ENCODE assay signal across 8 mouse cellular contexts in the genomic region with DNA sequence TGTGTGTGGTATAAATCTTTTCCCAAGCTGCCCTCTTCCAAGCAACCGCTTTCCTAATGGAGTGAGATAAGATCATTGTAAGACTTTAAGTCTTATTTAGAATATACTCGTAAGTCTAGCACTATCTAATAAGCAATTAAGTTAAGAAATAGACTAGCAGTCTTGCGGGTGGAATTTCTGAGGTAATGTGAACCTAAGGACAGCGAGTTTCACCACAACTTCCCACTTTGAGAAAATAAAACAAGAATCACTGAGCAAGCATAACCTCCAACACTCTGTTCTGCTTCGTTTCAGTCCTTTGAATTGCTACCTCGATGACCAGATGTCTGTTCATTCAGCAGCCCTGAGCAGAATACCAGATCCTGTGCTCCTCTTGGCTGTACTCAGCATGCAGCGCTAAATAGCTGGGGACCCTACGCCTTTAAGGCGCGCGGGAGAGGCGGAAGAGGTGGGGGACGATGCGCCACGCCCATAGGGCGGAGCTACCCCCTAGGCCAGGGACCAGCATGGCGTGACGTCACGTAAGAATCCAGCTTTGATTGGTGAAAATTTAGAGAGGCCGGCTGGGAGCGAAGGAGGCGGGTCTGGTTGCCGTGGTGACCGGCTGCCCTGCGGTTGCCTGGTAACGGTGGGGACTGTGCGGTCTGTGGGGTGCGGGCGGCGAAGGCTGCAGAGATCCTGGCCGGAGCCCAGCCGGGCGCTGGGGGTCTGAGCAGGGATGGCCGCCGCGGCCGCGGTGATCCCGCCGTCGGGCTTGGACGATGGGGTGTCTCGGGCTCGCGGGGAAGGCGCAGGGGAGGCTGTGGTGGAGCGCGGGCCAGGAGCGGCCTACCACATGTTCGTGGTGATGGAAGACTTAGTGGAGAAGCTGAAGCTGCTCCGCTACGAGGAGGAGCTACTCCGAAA. TPM values are rescaled to one million over a fixed set of nuclear protein-coding genes. Genes with fewer than 3 reads are reported as not detected.
DNase-seq lines count a peak whose midpoint lies in the region; ATAC-seq and TF ChIP-seq lines count a peak whose summit lies in the region.

A gene (plus strand): TSS at position 614 of the 906 bp plus-strand sequence.

- no peak for TF ChIP-seq CTCF in heart, adult 2 months (IDR thresholded peaks at IDR 0.05)

- peak within 1 kb of the TSS; percentile 54; the same call in 1 of the 2 replicates for H3K27ac ChIP-seq in embryonic facial prominence, embryonic 14.5 days (replicated peaks; ENCODE audit: low read depth, low read length)
- peak within 1 kb of the TSS; percentile 42; the same call in 1 of the 2 replicates for H3K27ac ChIP-seq in heart, adult 2 months
- H3K27ac ChIP-seq in limb, embryonic 13.5 days = peak within 1 kb of the TSS; percentile 55; the same call in 1 of the 2 replicates
- H3K27ac ChIP-seq in midbrain, embryonic 16.5 days (ENCODE audit: low read length) = peak within 1 kb of the TSS; percentile 82

- peak within 1 kb of the TSS; percentile 63 for H3K4me2 ChIP-seq in embryonic facial prominence, embryonic 14.5 days (ENCODE audit: low read depth, low read length)
- peak within 1 kb of the TSS; percentile 80 for H3K4me2 ChIP-seq in limb, embryonic 13.5 days (replicated peaks)
- H3K4me2 ChIP-seq in midbrain, embryonic 16.5 days (ENCODE audit: low read length) = peak within 1 kb of the TSS; percentile 86

- H3K4me3 ChIP-seq in embryonic facial prominence, embryonic 14.5 days (ENCODE audit: low read depth, low read length) = peak within 1 kb of the TSS; percentile 74
- H3K4me3 ChIP-seq in heart, adult 2 months = peak within 1 kb of the TSS; percentile 74
- H3K4me3 ChIP-seq in limb, embryonic 13.5 days = peak within 1 kb of the TSS; percentile 80
- peak within 1 kb of the TSS; percentile 87 for H3K4me3 ChIP-seq in midbrain, embryonic 16.5 days (ENCODE audit: low read depth, low read length)

- H3K27me3 ChIP-seq in embryonic facial prominence, embryonic 14.5 days (replicated peaks; ENCODE audit: control insufficient read depth, insufficient read depth, low read length) = no peaks in the 10 kb centered on the region
- H3K27me3 ChIP-seq in heart, adult 2 months (ENCODE audit: control insufficient read depth, insufficient read depth, low read length) = no peaks in the 10 kb centered on the region
- H3K27me3 ChIP-seq in limb, embryonic 13.5 days = no peaks in the 10 kb centered on the region
- H3K27me3 ChIP-seq in midbrain, embryonic 16.5 days (ENCODE audit: control insufficient read depth, insufficient read depth, low read depth, low read length) = no peaks in the 10 kb centered on the region

- intact Hi-C loops in heart, adult 2 months (cut with DNase I) = loop anchor here (5.0 kb wide), 5 partner anchors 103 to 338 kb away; a partner anchor contains a TSS

- peak; percentile 100 for ATAC-seq in embryonic facial prominence, embryonic 14.5 days (ENCODE audit: low read depth)
- ATAC-seq in limb, embryonic 13.5 days (ENCODE audit: low FRiP score, low read depth) = peak; percentile 100
- ATAC-seq in midbrain, embryonic 16.5 days = peak; percentile 100

- H3K79me2 ChIP-seq in heart, adult 2 months (replicated peaks; ENCODE audit: control insufficient read depth, insufficient read depth, low read length) = no peaks in the 10 kb centered on the region; the same call in 1 of the 2 replicates

- TF ChIP-seq EP300 in heart, adult 2 months (IDR thresholded peaks at IDR 0.05; ENCODE audit: insufficient read depth, low read depth, low read length) = peak; percentile 52; the same call in 1 of the 2 replicates

- WGBS in embryonic facial prominence, embryonic 14.5 days = 3% methylated on average over 37 of the region's 53 CpGs
- 2% methylated on average over 53 of the region's 53 CpGs for WGBS in heart, adult 2 months
- WGBS in limb, embryonic 13.5 days = 2% methylated on average over 53 of the region's 53 CpGs
- 2% methylated on average over 53 of the region's 53 CpGs for WGBS in midbrain, embryonic 16.5 days

- no peaks in the 10 kb centered on the region for H3K9me3 ChIP-seq in embryonic facial prominence, embryonic 14.5 days (ENCODE audit: control insufficient read depth, low read length)
- no peaks in the 10 kb centered on the region for H3K9me3 ChIP-seq in limb, embryonic 13.5 days
- no peaks in the 10 kb centered on the region for H3K9me3 ChIP-seq in midbrain, embryonic 16.5 days (replicated peaks; ENCODE audit: control insufficient read depth, low read length, poor library complexity, severe bottlenecking)

- peak; percentile 100 for DNase-seq in 3T3-L1 (ENCODE audit: low read depth, low spot score)
- peak; percentile 88 to 92 for DNase-seq in adrenal gland, postnatal 4 days (ENCODE audit: low spot score in 2 of 2)
- peak; percentile 99 for DNase-seq in embryonic facial prominence, embryonic 14.5 days (ENCODE audit: low spot score)
- DNase-seq in heart, adult 2 months = peak; percentile 97 to 98
- peak; percentile 99 for DNase-seq in kidney, adult 8-10 months
- DNase-seq in spleen, postnatal 10 days (ENCODE audit: low spot score in 2 of 2) = peak; percentile 97 to 99

- peak within 1 kb of the TSS; percentile 70 for H3K9ac ChIP-seq in embryonic facial prominence, embryonic 14.5 days (ENCODE audit: low read depth, low read length)
- peak within 1 kb of the TSS; percentile 70 for H3K9ac ChIP-seq in heart, adult 2 months (ENCODE audit: low read depth, low read length)
- peak within 1 kb of the TSS; percentile 79 for H3K9ac ChIP-seq in limb, embryonic 13.5 days
- peak within 1 kb of the TSS; percentile 82 for H3K9ac ChIP-seq in midbrain, embryonic 16.5 days (ENCODE audit: low read depth, low read length)

- peak; percentile 76 for TF ChIP-seq POLR2A in heart, adult 2 months (IDR thresholded peaks at IDR 0.05; ENCODE audit: insufficient read depth, low read depth, low read length)

- no peaks in the 10 kb centered on the region for H3K36me3 ChIP-seq in embryonic facial prominence, embryonic 14.5 days (ENCODE audit: control insufficient read depth, insufficient read depth, low read length)
- H3K36me3 ChIP-seq in heart, adult 2 months (ENCODE audit: control insufficient read depth, insufficient read depth, low read length) = no peaks in the 10 kb centered on the region
- H3K36me3 ChIP-seq in limb, embryonic 13.5 days = no peaks in the 10 kb centered on the region
- H3K36me3 ChIP-seq in midbrain, embryonic 16.5 days (ENCODE audit: control insufficient read depth, insufficient read depth, low read length) = no peaks in the 10 kb centered on the region

- peaks cover 6% of the 10 kb centered on the region; the same call in 1 of the 2 replicates for H3K4me1 ChIP-seq in embryonic facial prominence, embryonic 14.5 days (ENCODE audit: control insufficient read depth, insufficient read depth, low read length)
- no peaks in the 10 kb centered on the region for H3K4me1 ChIP-seq in heart, adult 2 months (ENCODE audit: control insufficient read depth, insufficient read depth, low read length)
- peaks cover 11% of the 10 kb centered on the region for H3K4me1 ChIP-seq in limb, embryonic 13.5 days
- H3K4me1 ChIP-seq in midbrain, embryonic 16.5 days (ENCODE audit: control insufficient read depth, insufficient read depth, low read length) = peaks cover 18% of the 10 kb centered on the region

RNA-seq across cellular contexts. Expression of the gene that starts here (rescaled TPM):
- total RNA-seq in adrenal gland, postnatal 4 days (2021) = 10 to 100 TPM; 29.9 to 30.6 TPM
- polyA plus RNA-seq in embryonic facial prominence, embryonic 14.5 days (2014; fragmentation: Nextera tagmentation; extraction: Ambion mirVana) = 31.0 and 31.5 TPM in 2 replicates
- 10 to 100 TPM; 13.4 to 13.7 TPM for total RNA-seq in heart, adult 2 months (2021)
- polyA plus RNA-seq in heart, adult 2 months (2012; rRNA removed) = 2.9 and 5.9 TPM in 2 replicates
- 33.0 and 33.5 TPM in 2 replicates for polyA plus RNA-seq in limb, embryonic 13.5 days (2015; fragmentation: Nextera tagmentation; extraction: Ambion mirVana)
- polyA plus RNA-seq in midbrain, embryonic 16.5 days (2015; fragmentation: Nextera tagmentation; extraction: Ambion mirVana) = 43.7 and 56.7 TPM in 2 replicates

Comparison
In these comparisons a context has a peak if more than half of its experiments do, and no peak if none do; other contexts are left out.
1. Peak in every context shown above with its lines: DNase-seq, ATAC-seq, H3K4me3 ChIP-seq and H3K27ac ChIP-seq.